Mouse (Mus musculus) midbrain, embryonic 12.5 days (tissue): ENCODE measurements at regions not wholly inside any gene's neighbourhood (a gene's known extent, or its start where the extent isn't known, plus 50 kb on each side); places are given as distances from the start of the nearest gene placed in this dataset.

ENCODE experiments used
- ATAC-seq: fragments of 200-750 bp; cut with Nextera tagmentation; 2 replicates; pipeline ENCODE4 v1.8.0; 2017; ENCODE audit warnings: low read depth, moderate TSS enrichment, moderate library complexity; ENCODE audit not compliant: low FRiP score
- H3K27ac ChIP-seq: fragments of 300-500 bp; sonication (generic); replicated peaks from 2 replicates; pipeline ENCODE4 v1.5.1; 2016; ENCODE audit warnings: mild to moderate bottlenecking
- H3K27me3 ChIP-seq: fragments of 300-500 bp; sonication (generic); 2 replicates; pipeline ENCODE4 v1.6.1; 2016; ENCODE audit warnings: mild to moderate bottlenecking
- H3K36me3 ChIP-seq: fragments of 300-500 bp; sonication (generic); 2 replicates; pipeline ENCODE4 v1.6.1; 2016
- H3K4me1 ChIP-seq: fragments of 300-500 bp; sonication (generic); 2 replicates; pipeline ENCODE4 v1.6.1; 2016
- H3K4me2 ChIP-seq: fragments of 300-500 bp; sonication (generic); replicated peaks from 2 replicates; pipeline ENCODE4 v1.6.1; 2016; ENCODE audit warnings: mild to moderate bottlenecking, moderate library complexity
- H3K4me3 ChIP-seq: fragments of 300-500 bp; sonication (generic); 2 replicates; pipeline ENCODE4 v1.5.1; 2016; ENCODE audit warnings: mild to moderate bottlenecking
- H3K9ac ChIP-seq: fragments of 300-500 bp; sonication (generic); replicated peaks from 2 replicates; pipeline ENCODE4 v1.6.1; 2016; ENCODE audit warnings: mild to moderate bottlenecking, moderate library complexity
- H3K9me3 ChIP-seq: fragments of 300-500 bp; sonication (generic); 2 replicates; pipeline ENCODE4 v1.6.1; 2016; ENCODE audit warnings: mild to moderate bottlenecking
- WGBS: fragments of 180-500 bp; shearing (Covaris S2); methylation state at CpG from one replicate; pipeline ENCODE4 v1.1.7; 2016; 5-methylcytosine and 5-hydroxymethylcytosine counted together

DNA sequence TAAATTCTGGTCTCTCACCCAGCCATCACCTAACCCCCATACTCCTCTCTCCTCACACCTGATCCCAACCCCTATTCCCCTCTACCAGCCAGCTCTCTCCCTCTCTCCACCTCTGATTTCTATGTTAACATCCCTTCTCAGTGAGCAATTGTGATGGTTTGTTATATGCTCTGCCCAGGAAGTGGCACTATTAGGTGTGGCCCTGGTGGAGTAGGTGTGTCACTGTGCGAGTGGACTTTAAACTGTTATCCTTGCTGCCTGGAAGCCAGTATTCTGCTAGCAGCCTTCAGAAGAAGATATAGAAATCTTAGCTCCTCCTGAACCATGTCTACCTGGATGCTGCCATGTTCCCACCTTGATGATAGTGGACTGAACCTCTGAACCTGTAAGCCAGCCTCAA lies 114.4 kb upstream of the Vegfc start:
- Histone ChIP-seq H3K36me3 (no peaks in the 10 kb centered on the region), H3K4me1 (no peaks in the 10 kb centered on the region), H3K9me3 (no peaks in the 10 kb centered on the region), H3K9ac (no peak overlapping the region), H3K27ac (no peak overlapping the region), H3K27me3 (no peaks in the 10 kb centered on the region), H3K4me2 (no peak overlapping the region), H3K4me3 (no peak overlapping the region)
- no peak for ATAC-seq
- 86% methylated on average over 1 of the region's 1 CpGs for WGBS

DNA sequence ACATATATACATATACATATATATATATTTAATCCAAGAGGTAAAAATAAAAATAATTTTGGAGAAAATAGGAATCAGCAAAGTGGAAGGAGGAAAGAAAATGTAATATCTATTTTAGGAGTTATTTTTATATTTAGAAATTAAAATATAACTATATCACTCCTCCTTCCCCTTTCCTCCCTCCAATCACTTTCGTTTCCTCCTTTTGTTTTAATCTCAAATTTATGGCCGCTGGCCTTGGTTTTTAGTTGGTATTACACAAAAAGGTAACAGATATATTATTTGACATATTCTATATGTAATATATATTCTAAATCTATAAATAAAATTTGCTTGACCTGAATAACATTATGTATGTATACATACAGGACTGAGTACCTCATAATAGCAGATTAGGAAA lies 93.1 kb upstream of the Vegfc start:
- Histone ChIP-seq H3K4me2 (no peak overlapping the region), H3K4me1 (no peaks in the 10 kb centered on the region), H3K27ac (no peak overlapping the region), H3K27me3 (no peaks in the 10 kb centered on the region), H3K9me3 (no peaks in the 10 kb centered on the region), H3K36me3 (no peaks in the 10 kb centered on the region), H3K9ac (no peak overlapping the region), H3K4me3 (no peak overlapping the region)
- WGBS = 88% methylated on average over 2 of the region's 2 CpGs
- ATAC-seq = no peak

GRCm38 (mm10) chr8:53985685-53986084 lies 91.7 kb upstream of the Vegfc start:
- Histone ChIP-seq H3K4me2 (no peak overlapping the region), H3K36me3 (no peaks in the 10 kb centered on the region), H3K27me3 (no peaks in the 10 kb centered on the region), H3K9me3 (no peaks in the 10 kb centered on the region), H3K9ac (no peak overlapping the region), H3K4me1 (no peaks in the 10 kb centered on the region), H3K27ac (no peak overlapping the region), H3K4me3 (no peak overlapping the region)
- ATAC-seq = no peak
- WGBS = 94% methylated on average over 1 of the region's 1 CpGs

DNA sequence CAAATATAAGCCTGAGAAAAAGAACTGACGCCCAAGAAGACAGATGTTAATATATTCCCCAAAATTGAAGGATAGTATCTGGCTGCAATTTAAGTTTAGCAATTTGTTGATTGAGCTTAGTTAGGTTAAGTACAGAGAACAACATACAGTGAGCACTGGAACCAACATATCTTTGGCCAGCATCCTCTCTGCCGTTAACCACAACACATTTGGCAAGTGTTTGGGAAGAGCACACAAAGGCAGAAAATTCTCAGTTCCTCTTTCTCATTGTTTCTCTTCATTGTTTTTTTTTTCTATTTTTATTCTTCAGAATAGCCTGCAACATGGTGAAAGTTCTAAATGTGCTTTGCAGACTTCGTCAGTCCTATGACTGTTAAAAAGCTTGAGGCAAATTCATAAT lies 83.2 kb upstream of the Vegfc start:
- Histone ChIP-seq H3K4me1 (no peaks in the 10 kb centered on the region), H3K4me2 (no peak overlapping the region), H3K4me3 (no peak overlapping the region), H3K9me3 (no peaks in the 10 kb centered on the region), H3K27me3 (no peaks in the 10 kb centered on the region), H3K27ac (no peak overlapping the region), H3K36me3 (no peaks in the 10 kb centered on the region), H3K9ac (no peak overlapping the region)
- ATAC-seq = no peak
- WGBS = 93% methylated on average over 3 of the region's 3 CpGs

DNA sequence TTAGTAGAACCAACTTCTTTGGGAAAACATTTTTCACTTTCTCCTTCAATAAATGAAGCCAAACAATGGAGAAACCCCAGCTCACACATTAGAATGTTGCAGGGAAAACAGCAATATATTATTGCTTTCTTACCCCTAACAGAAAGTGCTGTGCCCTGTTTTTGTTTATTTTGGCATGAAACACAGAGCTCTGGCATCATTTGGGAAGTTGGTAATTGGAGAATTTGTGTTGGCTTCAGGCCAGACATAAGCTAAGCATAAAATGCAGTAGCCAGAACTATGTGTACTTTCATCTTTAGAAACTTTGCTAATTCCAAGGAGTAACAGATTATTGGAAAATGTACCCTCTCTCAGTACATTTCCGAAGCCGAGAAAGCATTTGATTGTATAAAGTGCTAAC lies 79.9 kb upstream of the Vegfc start:
- no peak overlapping the region for H3K4me3 ChIP-seq
- 84% methylated on average over 2 of the region's 2 CpGs for WGBS
- H3K9me3 ChIP-seq = no peaks in the 10 kb centered on the region
- H3K36me3 ChIP-seq = no peaks in the 10 kb centered on the region
- H3K27me3 ChIP-seq = no peaks in the 10 kb centered on the region
- H3K4me1 ChIP-seq = no peaks in the 10 kb centered on the region
- no peak overlapping the region for H3K4me2 ChIP-seq
- H3K27ac ChIP-seq = no peak overlapping the region
- H3K9ac ChIP-seq = no peak overlapping the region
- no peak for ATAC-seq

DNA sequence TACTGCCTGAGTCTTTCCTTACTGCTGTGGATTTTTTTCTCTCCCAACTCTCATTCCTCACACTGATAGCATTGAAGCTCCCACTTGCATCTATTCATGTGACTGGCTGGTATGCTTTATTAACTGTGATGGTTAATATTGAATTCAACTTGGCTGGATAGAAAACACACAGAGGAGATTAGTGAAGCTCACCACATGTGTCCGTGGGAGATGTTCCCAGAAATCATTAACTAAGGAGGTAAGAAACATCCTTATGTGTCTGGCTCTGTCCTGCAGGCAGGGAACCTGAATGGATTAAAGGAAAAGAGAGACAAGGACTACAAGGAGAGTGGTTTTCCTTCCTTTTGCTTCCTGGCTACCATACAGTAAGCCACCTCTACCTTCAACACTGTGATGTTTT lies 74.5 kb upstream of the Vegfc start:
- no peaks in the 10 kb centered on the region for H3K27me3 ChIP-seq
- no peak overlapping the region for H3K4me3 ChIP-seq
- 0 out of 2 replicates have a peak, but pooled peaks cover 2% of the 10 kb centered on the region for H3K4me1 ChIP-seq
- no peak overlapping the region for H3K9ac ChIP-seq
- ATAC-seq = no peak
- no peak overlapping the region for H3K4me2 ChIP-seq
- 42% methylated on average over 1 of the region's 1 CpGs for WGBS
- H3K27ac ChIP-seq = no peak overlapping the region
- H3K36me3 ChIP-seq = no peaks in the 10 kb centered on the region
- H3K9me3 ChIP-seq = no peaks in the 10 kb centered on the region

GRCm38 (mm10) chr8:54014096-54014495 lies 63.3 kb upstream of the Vegfc start:
- Histone ChIP-seq H3K4me1 (no peaks in the 10 kb centered on the region; the same call in none of the 2 replicates), H3K36me3 (no peaks in the 10 kb centered on the region), H3K27me3 (no peaks in the 10 kb centered on the region), H3K4me2 (no peak overlapping the region), H3K9me3 (no peaks in the 10 kb centered on the region), H3K27ac (no peak overlapping the region), H3K4me3 (no peak overlapping the region), H3K9ac (no peak overlapping the region)
- 35% methylated on average over 3 of the region's 3 CpGs for WGBS
- ATAC-seq = no peak

DNA sequence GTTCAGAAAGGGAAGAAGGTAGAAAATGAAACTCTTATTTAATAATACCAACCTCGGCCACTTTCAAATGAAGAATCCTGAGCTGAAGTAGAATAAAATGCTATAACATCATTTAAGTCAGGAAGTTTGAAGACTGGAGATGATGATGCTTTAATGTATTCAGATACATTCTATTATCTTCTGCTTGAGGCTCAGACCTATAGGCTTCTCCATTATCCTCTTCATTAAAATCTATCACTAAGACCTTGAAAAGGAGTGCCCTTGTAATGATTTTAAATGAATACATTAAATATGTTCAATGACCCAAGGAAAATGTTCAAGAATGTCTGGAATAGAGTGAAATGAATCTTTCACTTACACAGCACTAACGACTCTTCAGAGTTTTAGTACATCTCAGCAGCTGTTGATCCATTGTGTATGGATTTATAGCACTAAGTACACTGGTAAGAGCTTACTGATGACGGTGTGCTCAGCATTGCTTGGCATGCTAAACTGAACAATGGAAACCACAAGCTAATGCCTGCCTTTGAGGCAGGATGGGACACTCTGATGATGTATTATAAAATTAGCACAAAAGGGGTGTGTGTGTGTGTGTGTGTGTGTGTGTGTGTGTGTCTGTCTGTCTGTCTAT lies 58.8 kb upstream of the Vegfc start:
- ATAC-seq = peak; percentile 69
- 38% methylated on average over 3 of the region's 3 CpGs for WGBS
- Histone ChIP-seq H3K27ac (no peak overlapping the region), H3K4me1 (no peaks in the 10 kb centered on the region; the same call in none of the 2 replicates), H3K9me3 (no peaks in the 10 kb centered on the region), H3K36me3 (no peaks in the 10 kb centered on the region), H3K27me3 (no peaks in the 10 kb centered on the region), H3K4me3 (no peak overlapping the region), H3K4me2 (no peak overlapping the region), H3K9ac (no peak overlapping the region)
